Mouse (Mus musculus) right cerebral cortex, postnatal 25 days (tissue): ENCODE results near the gene Zfp867.

Experiments
- DNase-seq: peaks from one replicate; pipeline ENCODE4 v3.0.0; 2022

Zfp867 gene

GRCm38 (mm10) chr11:59472326-59472677, at the start of gene Zfp867:
TSS of gene Zfp867 (minus strand) at chr11:59472474.
- peak; percentile 86 for DNase-seq

GRCm38 (mm10) chr11:59519741-59520495, 47.6 kb upstream of the Zfp867 start:
- no peak for DNase-seq

GRCm38 (mm10) chr11:59518226-59518625, 46.0 kb upstream of the Zfp867 start:
- DNase-seq = no peak

GRCm38 (mm10) chr11:59517441-59517840, 45.2 kb upstream of the Zfp867 start:
- DNase-seq = no peak

GRCm38 (mm10) chr11:59514789-59515188, 42.5 kb upstream of the Zfp867 start:
- no peak for DNase-seq

GRCm38 (mm10) chr11:59514381-59514780, 42.1 kb upstream of the Zfp867 start:
- no peak for DNase-seq

- no peak for DNase-seq
Observed at GRCm38 (mm10) chr11:59513556-59513955, 41.3 kb upstream of the Zfp867 start.

GRCm38 (mm10) chr11:59512733-59513132, 40.5 kb upstream of the Zfp867 start:
- no peak for DNase-seq

GRCm38 (mm10) chr11:59511558-59511957, 39.3 kb upstream of the Zfp867 start:
- DNase-seq = no peak

- DNase-seq = no peak
Observed at GRCm38 (mm10) chr11:59506713-59507074, 34.4 kb upstream of the Zfp867 start.

- peak; percentile 75 for DNase-seq
Observed at GRCm38 (mm10) chr11:59505839-59506712, 33.8 kb upstream of the Zfp867 start.

- peak; percentile 66 for DNase-seq
Observed at GRCm38 (mm10) chr11:59505351-59505838, 33.1 kb upstream of the Zfp867 start.

- no peak for DNase-seq
Observed at GRCm38 (mm10) chr11:59501978-59502700, 29.9 kb upstream of the Zfp867 start.

GRCm38 (mm10) chr11:59497747-59498146, 25.5 kb upstream of the Zfp867 start:
- no peak for DNase-seq

- no peak for DNase-seq
Observed at GRCm38 (mm10) chr11:59496672-59497310, 24.5 kb upstream of the Zfp867 start.

GRCm38 (mm10) chr11:59486222-59486621, 13.9 kb upstream of the Zfp867 start:
- DNase-seq = no peak

- DNase-seq = no peak
Observed at GRCm38 (mm10) chr11:59485641-59486040, 13.4 kb upstream of the Zfp867 start.

- no peak for DNase-seq
Observed at GRCm38 (mm10) chr11:59483212-59483611, 10.9 kb upstream of the Zfp867 start.

- DNase-seq = no peak
Observed at GRCm38 (mm10) chr11:59477240-59477639, 5.0 kb upstream of the Zfp867 start.

GRCm38 (mm10) chr11:59471413-59472325, 605 bp downstream of the Zfp867 start:
- no peak for DNase-seq

GRCm38 (mm10) chr11:59460459-59460858, 11.8 kb downstream of the Zfp867 start:
- no peak for DNase-seq

- DNase-seq = peak; percentile 24
Observed at GRCm38 (mm10) chr11:59458973-59459372, 13.3 kb downstream of the Zfp867 start.
